Mouse (Mus musculus) macrophage (primary cell): ENCODE data around the gene Sacs. TPM values are rescaled to one million over a fixed set of nuclear protein-coding genes. Genes with fewer than 3 reads are reported as not detected.

Experiments used
- polyA plus RNA-seq: library from polyadenylated mRNA; stranded (reverse); fragments of 250-400 nt; gene quantifications from 3 replicates; pipeline ENCODE4 v1.2.4, GENCODE M21; 2018; ENCODE audit warnings: inconsistent platforms

Gene Sacs
- polyA plus RNA-seq, 1 experiment from 2014 or later, result 1.3 TPM

Other genes with a start within 250 kb of the Sacs start
- gene Tnfrsf19, start 92.0 kb upstream of the Sacs start, polyA plus RNA-seq, result not detected in 3 replicates
- gene Sgcg, start 120.0 kb downstream of the Sacs start, polyA plus RNA-seq, result not detected in 3 replicates
- 105 to 134 TPM (median 133 TPM) in 3 replicates for gene Arl11, start 171.3 kb downstream of the Sacs start, polyA plus RNA-seq
- 1.0 to 3.2 TPM (median 1.8 TPM) in 3 replicates for gene Ebpl, start 222.0 kb downstream of the Sacs start, polyA plus RNA-seq